ENCODE assay signal across 21 mouse cellular contexts in genomic region chr9:54782504-54782903, GRCm38 (mm10). TPM values are rescaled to one million over a fixed set of nuclear protein-coding genes. Genes with fewer than 3 reads are reported as not detected.
DNase-seq lines count a peak whose midpoint lies in the region; ATAC-seq and TF ChIP-seq lines count a peak whose summit lies in the region.
"Had no signal": no experiment of that assay in that cellular context is flagged by ENCODE, and none has a peak within 500 bp of the region (broad histone marks: within the 10 kb centered on the region; RNA-seq: fewer than 3 reads in every experiment).

No protein-coding gene starts in this region.

- intact Hi-C loops in heart, postnatal 10 days (cut with DNase I) = no loop called here

- H3K36me3 ChIP-seq in intestine, postnatal 0 days (ENCODE audit: control insufficient read depth, insufficient read depth) = no peaks in the 10 kb centered on the region
- no peaks in the 10 kb centered on the region for H3K36me3 ChIP-seq in intestine, embryonic 16.5 days (ENCODE audit: control insufficient read depth, insufficient read depth, low read length)
- H3K36me3 ChIP-seq in embryonic facial prominence, embryonic 11.5 days (replicated peaks; ENCODE audit: control insufficient read depth, insufficient read depth, low read depth, low read length) = no peaks in the 10 kb centered on the region
- no peaks in the 10 kb centered on the region for H3K36me3 ChIP-seq in limb, embryonic 12.5 days

- 0 out of 2 replicates have a peak overlapping the region, but pooled peaks have one; percentile 17 for H3K4me2 ChIP-seq in intestine, postnatal 0 days (replicated peaks; ENCODE audit: low read depth)
- H3K4me2 ChIP-seq in intestine, embryonic 16.5 days (ENCODE audit: low read depth, low read length) = no peak overlapping the region
- H3K4me2 ChIP-seq in embryonic facial prominence, embryonic 11.5 days (ENCODE audit: low read depth, low read length) = no peak overlapping the region
- H3K4me2 ChIP-seq in limb, embryonic 12.5 days = no peak overlapping the region; the same call in 1 of the 2 replicates
- H3K4me2 ChIP-seq: heart, embryonic 11.5 days; liver, embryonic 11.5 days had no signal

- no peak overlapping the region for H3K4me3 ChIP-seq in intestine, postnatal 0 days (ENCODE audit: low read depth, low read length)
- no peak overlapping the region for H3K4me3 ChIP-seq in intestine, embryonic 16.5 days (ENCODE audit: low read length)
- no peak overlapping the region for H3K4me3 ChIP-seq in embryonic facial prominence, embryonic 11.5 days (ENCODE audit: low read depth, low read length)
- H3K4me3 ChIP-seq in limb, embryonic 12.5 days (replicated peaks) = no peak overlapping the region
- H3K4me3 ChIP-seq: left cerebral cortex, adult 2 months; megakaryocyte, embryonic 14.5 days had no signal

- WGBS in intestine, postnatal 0 days = 62% methylated on average over 15 of the region's 15 CpGs
- WGBS in intestine, embryonic 16.5 days = 53% methylated on average over 15 of the region's 15 CpGs
- 53% methylated on average over 15 of the region's 15 CpGs for WGBS in embryonic facial prominence, embryonic 11.5 days
- 27% methylated on average over 15 of the region's 15 CpGs for whole genome bisulfite sequencing in limb, embryonic 12.5 days

- no peaks in the 10 kb centered on the region for H3K9me3 ChIP-seq in intestine, postnatal 0 days (ENCODE audit: control insufficient read depth)
- H3K9me3 ChIP-seq in intestine, embryonic 16.5 days (ENCODE audit: control insufficient read depth, low read length) = no peaks in the 10 kb centered on the region
- no peaks in the 10 kb centered on the region for H3K9me3 ChIP-seq in embryonic facial prominence, embryonic 11.5 days (replicated peaks; ENCODE audit: control insufficient read depth, low read length)
- H3K9me3 ChIP-seq in limb, embryonic 12.5 days = no peaks in the 10 kb centered on the region
- H3K9me3 ChIP-seq: megakaryocyte, embryonic 14.5 days had no signal

- H3K9ac ChIP-seq in intestine, postnatal 0 days (ENCODE audit: low read depth, low read length) = no peak overlapping the region
- no peak overlapping the region for H3K9ac ChIP-seq in intestine, embryonic 16.5 days (ENCODE audit: low read depth, low read length)
- no peak overlapping the region for H3K9ac ChIP-seq in embryonic facial prominence, embryonic 11.5 days (replicated peaks; ENCODE audit: low read length)
- no peak overlapping the region for H3K9ac ChIP-seq in limb, embryonic 12.5 days (replicated peaks)

- H3K27me3 ChIP-seq in intestine, postnatal 0 days (replicated peaks; ENCODE audit: control insufficient read depth, insufficient read depth, low read length) = no peaks in the 10 kb centered on the region
- H3K27me3 ChIP-seq in intestine, embryonic 16.5 days (replicated peaks; ENCODE audit: control insufficient read depth, insufficient read depth, low read length) = no peaks in the 10 kb centered on the region
- no peaks in the 10 kb centered on the region for H3K27me3 ChIP-seq in embryonic facial prominence, embryonic 11.5 days (ENCODE audit: control insufficient read depth, insufficient read depth, low read length)
- H3K27me3 ChIP-seq in limb, embryonic 12.5 days = no peaks in the 10 kb centered on the region
- H3K27me3 ChIP-seq: Patski had no signal

- no peak for ATAC-seq in intestine, postnatal 0 days
- ATAC-seq in intestine, embryonic 16.5 days = no peak
- no peak for ATAC-seq in embryonic facial prominence, embryonic 11.5 days (replicated peaks; ENCODE audit: insufficient number of reproducible peaks, low FRiP score, low TSS enrichment, low read depth)
- ATAC-seq in limb, embryonic 12.5 days (ENCODE audit: insufficient number of reproducible peaks, insufficient read depth, low FRiP score, low TSS enrichment, low read depth) = peak; percentile 53; the same call in 1 of the 2 replicates
- ATAC-seq: activated CD4-positive, CD25-positive, alpha-beta regulatory T cell, adult 4 months; hindbrain, postnatal 0 days; lung, postnatal 0 days; midbrain, embryonic 16.5 days; Patski had no signal

- no peak for TF ChIP-seq CTCF in intestine, postnatal 0 days (IDR thresholded peaks at IDR 0.05; ENCODE audit: low read depth)
- TF ChIP-seq CTCF in brain, embryonic 14.5 days (IDR thresholded peaks at IDR 0.05; ENCODE audit: borderline replicate concordance, extremely low read depth, insufficient read depth, insufficient read length) = no peak

- no peaks in the 10 kb centered on the region for H3K4me1 ChIP-seq in intestine, postnatal 0 days (replicated peaks; ENCODE audit: control insufficient read depth, insufficient read depth, low read length)
- no peaks in the 10 kb centered on the region for H3K4me1 ChIP-seq in intestine, embryonic 16.5 days (ENCODE audit: control insufficient read depth, insufficient read depth, low read length)
- peaks cover 1% of the 10 kb centered on the region for H3K4me1 ChIP-seq in embryonic facial prominence, embryonic 11.5 days (ENCODE audit: control insufficient read depth, insufficient read depth, low read length)
- peaks cover 63% of the 10 kb centered on the region for H3K4me1 ChIP-seq in limb, embryonic 12.5 days (replicated peaks)
- H3K4me1 ChIP-seq: megakaryocyte, embryonic 14.5 days had no signal

- no peak for TF ChIP-seq POLR2A in brain, embryonic 14.5 days (IDR thresholded peaks at IDR 0.05; ENCODE audit: borderline replicate concordance, extremely low read depth, insufficient read depth, insufficient read length, poor library complexity, severe bottlenecking)

- DNase-seq in brain, embryonic 14.5 days (ENCODE audit: low read depth) = peak; percentile 32
- peak; percentile 36 for DNase-seq in embryonic facial prominence, embryonic 11.5 days (ENCODE audit: low spot score)
- no peak for DNase-seq in layer of hippocampus, adult 9-10 months (ENCODE audit: low spot score)
- DNase-seq in heart, postnatal 10 days = no peak
- DNase-seq: adrenal gland, postnatal 14 days; cerebellum, adult 18-20 months; heart, postnatal 36 days; kidney, postnatal 14 days had no signal

- no peak overlapping the region for H3K27ac ChIP-seq in intestine, postnatal 0 days (ENCODE audit: low read depth, low read length)
- no peak overlapping the region for H3K27ac ChIP-seq in intestine, embryonic 16.5 days (ENCODE audit: low read length)
- peak overlapping the region; percentile 25; the same call in 1 of the 2 replicates for H3K27ac ChIP-seq in embryonic facial prominence, embryonic 11.5 days (replicated peaks; ENCODE audit: low read depth, low read length)
- H3K27ac ChIP-seq in limb, embryonic 12.5 days = peak overlapping the region; percentile 90
- H3K27ac ChIP-seq: hindbrain, postnatal 0 days; left cerebral cortex, adult 2 months had no signal

RNA-seq across cellular contexts. Expression of gene Crabp1, which starts 18.0 kb away (rescaled TPM):
- 3.2 and 3.5 TPM in 2 replicates for polyA plus RNA-seq in intestine, postnatal 0 days (2015; fragmentation: Nextera tagmentation; extraction: Ambion mirVana)
- polyA plus RNA-seq in intestine, embryonic 16.5 days (2015; fragmentation: Nextera tagmentation; extraction: Ambion mirVana) = 9.0 and 9.8 TPM in 2 replicates
- 112 and 168 TPM in 2 replicates for polyA plus RNA-seq in brain, embryonic 14.5 days (2012; rRNA removed)
- 962 and 1,036 TPM in 2 replicates for polyA plus RNA-seq in embryonic facial prominence, embryonic 11.5 days (2014; fragmentation: Nextera tagmentation; extraction: Ambion mirVana)
- 302 and 358 TPM in 2 replicates for polyA plus RNA-seq in limb, embryonic 12.5 days (2016; fragmentation: Nextera tagmentation; extraction: Ambion mirVana)
- total RNA-seq in heart, postnatal 10 days (2021) = not detected
- total RNA-seq: common myeloid progenitor, adult 5-6 weeks; heart, postnatal 36 days had no signal
- polyA plus RNA-seq: activated CD4-positive, CD25-positive, alpha-beta regulatory T cell, adult 4 months; Patski had no signal

RNA-seq across cellular contexts. Expression of gene Wdr61, which starts 48.2 kb away (rescaled TPM):
- 108 and 111 TPM in 2 replicates for polyA plus RNA-seq in intestine, postnatal 0 days (2015; fragmentation: Nextera tagmentation; extraction: Ambion mirVana)
- 142 and 148 TPM in 2 replicates for polyA plus RNA-seq in intestine, embryonic 16.5 days (2015; fragmentation: Nextera tagmentation; extraction: Ambion mirVana)
- polyA plus RNA-seq in brain, embryonic 14.5 days (2012; rRNA removed) = 65.1 and 90.8 TPM in 2 replicates
- polyA plus RNA-seq in embryonic facial prominence, embryonic 11.5 days (2014; fragmentation: Nextera tagmentation; extraction: Ambion mirVana) = 196 and 206 TPM in 2 replicates
- polyA plus RNA-seq in limb, embryonic 12.5 days (2016; fragmentation: Nextera tagmentation; extraction: Ambion mirVana) = 155 and 166 TPM in 2 replicates
- total RNA-seq in heart, postnatal 10 days (2021) = 10 to 100 TPM; 39.7 to 45.6 TPM

Comparison
In these comparisons a context has a peak if more than half of its experiments do, and no peak if none do; other contexts are left out.
1. H3K27ac ChIP-seq: peak in embryonic facial prominence, embryonic 11.5 days (single experiment) and limb, embryonic 12.5 days (single experiment); none in intestine, postnatal 0 days (single experiment) and intestine, embryonic 16.5 days (single experiment).
2. DNase-seq: peak in brain, embryonic 14.5 days (single experiment) and embryonic facial prominence, embryonic 11.5 days (single experiment); none in layer of hippocampus, adult 9-10 months (single experiment) and heart, postnatal 10 days (0 of 2).
3. RNA of gene Crabp1, which starts 18.0 kb away (polyA plus RNA-seq): 962 to 1,036 TPM in embryonic facial prominence, embryonic 11.5 days, 302 to 358 TPM in limb, embryonic 12.5 days and 112 to 168 TPM in brain, embryonic 14.5 days; 9.0 to 9.8 TPM in intestine, embryonic 16.5 days and 3.2 to 3.5 TPM in intestine, postnatal 0 days; every median in the first group is over 10 times any median in the second.